Mouse (Mus musculus): ENCODE results near the gene Spata9. TPM values are rescaled to one million over a fixed set of nuclear protein-coding genes. Genes with fewer than 3 reads are reported as not detected.
"Not testable (repeated sequence)": the region's sequence is repeated elsewhere in the genome, so short reads cannot be mapped to it uniquely, and the experiment has no call there.

The Spata9 gene
- polyA plus RNA-seq (2012; rRNA removed) (0.04 TPM in 1 of 2 replicates, not detected in the other), polyA plus RNA-seq (2014; fragmentation: Nextera tagmentation; extraction: Ambion mirVana) (0.47 and 0.75 TPM in 2 replicates)

- DNase-seq (ENCODE audit: low read depth in 3 of 3, low spot score in 3 of 3) (no peak), ATAC-seq (ENCODE audit: insufficient read depth) (no peak)
- H3K4me2 ChIP-seq (ENCODE audit: low read depth), result no peak within 1 kb of the TSS
- 49% methylated on average over 1 of the region's 1 CpGs for WGBS (ENCODE audit: insufficient replicate concordance)
- H3K27me3 ChIP-seq (ENCODE audit: control insufficient read depth, insufficient read depth, low read length), result no peaks in the 10 kb centered on the region
- peaks cover 2% of the 10 kb centered on the region; the same call in 1 of the 2 replicates for H3K9me3 ChIP-seq (ENCODE audit: control insufficient read depth, low read length)
- H3K4me1 ChIP-seq (replicated peaks; ENCODE audit: control insufficient read depth in 2 of 2, insufficient read depth in 2 of 2, low read length in 1 of 2), result no peaks in the 10 kb centered on the region
- no peak for TF ChIP-seq EP300 (IDR thresholded peaks at IDR 0.05; ENCODE audit: low read depth)
- no peak for TF ChIP-seq CTCF (IDR thresholded peaks at IDR 0.05; ENCODE audit: low read depth)
- no peak within 1 kb of the TSS for H3K27ac ChIP-seq
- no peaks in the 10 kb centered on the region for H3K36me3 ChIP-seq (replicated peaks; ENCODE audit: control insufficient read depth, insufficient read depth, low read depth)
- no peak within 1 kb of the TSS for H3K4me3 ChIP-seq (ENCODE audit: insufficient read depth in 1 of 2, low read depth in 2 of 2, low read length in 2 of 2)
- no peak within 1 kb of the TSS for H3K9ac ChIP-seq (replicated peaks)
Observed at GRCm38 (mm10) chr13:75966850-75967249, at the start of gene Spata9. TSS of gene Spata9 (plus strand) at chr13:75967150.

- H3K9me3 ChIP-seq (ENCODE audit: control insufficient read depth, low read length), result no peaks in the 10 kb centered on the region
- ATAC-seq (ENCODE audit: insufficient read depth) (no peak), DNase-seq (ENCODE audit: low read depth in 3 of 3, low spot score in 3 of 3) (no peak)
- no peaks in the 10 kb centered on the region for H3K27me3 ChIP-seq (ENCODE audit: control insufficient read depth, insufficient read depth, low read length)
- no peak overlapping the region for H3K4me2 ChIP-seq (ENCODE audit: low read depth)
- peaks cover 0 to 4% of the 10 kb centered on the region in 2 experiments; a peak in 1 of 4 replicates for H3K4me1 ChIP-seq (replicated peaks; ENCODE audit: control insufficient read depth in 2 of 2, insufficient read depth in 2 of 2, low read length in 1 of 2)
- TF ChIP-seq CTCF (IDR thresholded peaks at IDR 0.05; ENCODE audit: low read depth), result no peak
- TF ChIP-seq EP300 (IDR thresholded peaks at IDR 0.05; ENCODE audit: low read depth), result no peak
- no peaks in the 10 kb centered on the region for H3K36me3 ChIP-seq (replicated peaks; ENCODE audit: control insufficient read depth, insufficient read depth, low read depth)
- H3K9ac ChIP-seq (replicated peaks), result no peak overlapping the region
- no peak overlapping the region for H3K4me3 ChIP-seq (ENCODE audit: insufficient read depth in 1 of 2, low read depth in 2 of 2, low read length in 2 of 2)
- no peak overlapping the region for H3K27ac ChIP-seq
Observed at GRCm38 (mm10) chr13:75927951-75928350, 39.0 kb upstream of the Spata9 start.

DNA sequence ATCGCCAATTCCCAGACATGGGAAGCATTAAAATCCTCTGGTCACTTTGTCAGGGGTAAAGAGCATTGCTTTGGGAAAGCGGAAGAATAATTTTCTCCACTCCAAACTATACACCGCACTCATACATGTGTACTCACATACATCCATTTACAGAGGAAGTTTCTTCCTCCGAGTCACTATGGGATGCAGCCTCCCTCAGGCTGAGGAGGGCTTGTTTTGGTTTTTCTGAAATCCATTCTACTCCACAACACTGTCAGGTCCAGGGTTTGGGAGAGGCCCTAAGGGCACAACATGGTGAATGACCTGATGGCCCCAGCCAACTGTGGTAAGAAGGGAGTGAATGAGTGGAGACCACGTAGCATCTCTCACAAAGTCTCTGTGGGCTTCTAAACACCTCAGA is 37.9 kb upstream of the Spata9 start:
- H3K27ac ChIP-seq; H3K4me3 ChIP-seq (ENCODE audit: insufficient read depth in 1 of 2, low read depth in 2 of 2, low read length in 2 of 2); DNase-seq (ENCODE audit: low read depth in 3 of 3, low spot score in 3 of 3); H3K4me2 ChIP-seq (ENCODE audit: low read depth); H3K4me1 ChIP-seq (replicated peaks; ENCODE audit: control insufficient read depth in 2 of 2, insufficient read depth in 2 of 2, low read length in 1 of 2); H3K9ac ChIP-seq (replicated peaks); ATAC-seq (ENCODE audit: insufficient read depth); H3K27me3 ChIP-seq (ENCODE audit: control insufficient read depth, insufficient read depth, low read length); H3K9me3 ChIP-seq (ENCODE audit: control insufficient read depth, low read length); H3K36me3 ChIP-seq (replicated peaks; ENCODE audit: control insufficient read depth, insufficient read depth, low read depth): not testable (repeated sequence)
- WGBS (ENCODE audit: insufficient replicate concordance), result 77% methylated on average over 5 of the region's 5 CpGs

DNA sequence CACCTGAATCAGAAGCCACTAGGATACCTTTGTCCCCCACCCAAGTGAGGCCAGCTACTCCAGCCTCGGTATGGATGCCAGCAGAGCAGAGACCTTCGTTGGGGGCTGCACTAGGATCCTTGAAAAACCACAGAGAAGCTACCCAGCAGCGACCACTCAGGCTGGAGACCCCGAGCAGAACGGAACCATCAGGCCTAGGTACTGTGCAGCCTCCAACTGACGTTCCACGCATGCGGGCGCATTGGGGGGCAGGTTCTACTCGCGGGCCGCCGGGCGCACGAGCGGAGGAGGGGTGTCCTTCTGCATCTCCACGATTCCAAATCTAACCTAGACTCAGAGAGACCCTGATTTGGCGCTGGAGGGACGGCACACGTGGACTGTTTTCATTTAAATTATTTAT is 36.9 kb upstream of the Spata9 start:
- no peaks in the 10 kb centered on the region for H3K27me3 ChIP-seq (ENCODE audit: control insufficient read depth, insufficient read depth, low read length)

GRCm38 (mm10) chr13:75930660-75931059 is 36.3 kb upstream of the Spata9 start:
- Histone ChIP-seq H3K27me3 (ENCODE audit: control insufficient read depth, insufficient read depth, low read length) (no peaks in the 10 kb centered on the region), H3K9me3 (ENCODE audit: control insufficient read depth, low read length) (no peaks in the 10 kb centered on the region), H3K4me2 (ENCODE audit: low read depth) (no peak overlapping the region), H3K4me1 (replicated peaks; ENCODE audit: control insufficient read depth in 2 of 2, insufficient read depth in 2 of 2, low read length in 1 of 2) (peaks cover 0 to 4% of the 10 kb centered on the region in 2 experiments; a peak in 1 of 4 replicates), H3K36me3 (replicated peaks; ENCODE audit: control insufficient read depth, insufficient read depth, low read depth) (no peaks in the 10 kb centered on the region), H3K4me3 (ENCODE audit: insufficient read depth in 1 of 2, low read depth in 2 of 2, low read length in 2 of 2) (no peak overlapping the region), H3K9ac (replicated peaks) (no peak overlapping the region), H3K27ac (no peak overlapping the region)
- no peak for TF ChIP-seq EP300 (IDR thresholded peaks at IDR 0.05; ENCODE audit: low read depth)
- TF ChIP-seq CTCF (IDR thresholded peaks at IDR 0.05; ENCODE audit: low read depth), result no peak
- 41% methylated on average over 2 of the region's 2 CpGs for WGBS (ENCODE audit: insufficient replicate concordance)
- ATAC-seq (ENCODE audit: insufficient read depth) (no peak), DNase-seq (ENCODE audit: low read depth in 3 of 3, low spot score in 3 of 3) (no peak)

More for the DNA sequence above, 36.9 kb upstream of the Spata9 start:
- H3K9ac ChIP-seq (replicated peaks), result no peak overlapping the region
- no peak overlapping the region for H3K27ac ChIP-seq
- ATAC-seq (ENCODE audit: insufficient read depth), result no peak
- H3K36me3 ChIP-seq (replicated peaks; ENCODE audit: control insufficient read depth, insufficient read depth, low read depth), result no peaks in the 10 kb centered on the region
- no peak overlapping the region for H3K4me3 ChIP-seq (ENCODE audit: insufficient read depth in 1 of 2, low read depth in 2 of 2, low read length in 2 of 2)
- no peaks in the 10 kb centered on the region for H3K9me3 ChIP-seq (ENCODE audit: control insufficient read depth, low read length)
- H3K4me2 ChIP-seq (ENCODE audit: low read depth), result no peak overlapping the region
- peaks cover 0 to 4% of the 10 kb centered on the region in 2 experiments; a peak in 1 of 4 replicates for H3K4me1 ChIP-seq (replicated peaks; ENCODE audit: control insufficient read depth in 2 of 2, insufficient read depth in 2 of 2, low read length in 1 of 2)
- no peak for DNase-seq (ENCODE audit: low read depth in 3 of 3, low spot score in 3 of 3)
- 73% methylated on average over 20 of the region's 20 CpGs for WGBS (ENCODE audit: insufficient replicate concordance)
- no peak for TF ChIP-seq CTCF (IDR thresholded peaks at IDR 0.05; ENCODE audit: low read depth)
- TF ChIP-seq EP300 (IDR thresholded peaks at IDR 0.05; ENCODE audit: low read depth), result no peak
